Mouse (Mus musculus): ENCODE results near the gene Brsk1.

Gene Brsk1

GRCm38 (mm10) chr7:4741151-4741550 lies 50.7 kb downstream of the Brsk1 start:
- DNase-seq = peak; percentile 69

- DNase-seq = peak; percentile 39
Observed at GRCm38 (mm10) chr7:4741672-4742481, 51.5 kb downstream of the Brsk1 start.

- DNase-seq = peak; percentile 25
Observed at GRCm38 (mm10) chr7:4742482-4742819, 52.0 kb downstream of the Brsk1 start.

- DNase-seq = no peak
Observed at GRCm38 (mm10) chr7:4743354-4743753, 53.0 kb downstream of the Brsk1 start.

GRCm38 (mm10) chr7:4744886-4745285 lies 54.5 kb downstream of the Brsk1 start:
- no peak for DNase-seq

- no peak for DNase-seq
Observed at GRCm38 (mm10) chr7:4746326-4746980, 56.0 kb downstream of the Brsk1 start.

GRCm38 (mm10) chr7:4747156-4747899 lies 56.9 kb downstream of the Brsk1 start:
- no peak for DNase-seq

GRCm38 (mm10) chr7:4748321-4748720 lies 57.9 kb downstream of the Brsk1 start:
- no peak for DNase-seq

- DNase-seq = no peak
Observed at GRCm38 (mm10) chr7:4749169-4749568, 58.8 kb downstream of the Brsk1 start.

GRCm38 (mm10) chr7:4751971-4752820 lies 61.8 kb downstream of the Brsk1 start:
- DNase-seq = no peak

- DNase-seq = no peak
Observed at GRCm38 (mm10) chr7:4752821-4753570, 62.6 kb downstream of the Brsk1 start, which contains the start of gene Cox6b2. Gene Cox6b2 (minus strand): TSS chr7:4753094.

GRCm38 (mm10) chr7:4759670-4760069 lies 69.3 kb downstream of the Brsk1 start:
- DNase-seq = no peak

GRCm38 (mm10) chr7:4764946-4765710 lies 74.7 kb downstream of the Brsk1 start:
- no peak for DNase-seq

All from cerebellum, adult 11 months (tissue).